Mouse (Mus musculus): ENCODE measurements at regions not wholly inside any gene's neighbourhood (a gene's known extent, or its start where the extent isn't known, plus 50 kb on each side); places are given as distances from the start of the nearest gene placed in this dataset.

GRCm38 (mm10) chr17:51683318-51683717, 149.8 kb downstream of the Satb1 start:
- no peak for ATAC-seq (ENCODE audit: low FRiP score, low read depth)
- no peak overlapping the region for H3K4me2 ChIP-seq
- no peaks in the 10 kb centered on the region for H3K36me3 ChIP-seq
- 95% methylated on average over 4 of the region's 4 CpGs for WGBS
- no peaks in the 10 kb centered on the region for H3K27me3 ChIP-seq
- H3K4me3 ChIP-seq: no peak overlapping the region
- H3K27ac ChIP-seq (replicated peaks): no peak overlapping the region
- no peak overlapping the region for H3K9ac ChIP-seq
- H3K4me1 ChIP-seq (replicated peaks): no peaks in the 10 kb centered on the region
- H3K9me3 ChIP-seq: no peaks in the 10 kb centered on the region

GRCm38 (mm10) chr17:51682368-51682767, 150.7 kb downstream of the Satb1 start:
- H3K9me3 ChIP-seq: no peaks in the 10 kb centered on the region
- no peaks in the 10 kb centered on the region for H3K27me3 ChIP-seq
- H3K27ac ChIP-seq (replicated peaks): no peak overlapping the region
- no peak overlapping the region for H3K4me3 ChIP-seq
- 0 out of 2 replicates have a peak, but pooled peaks have one; percentile 54 for ATAC-seq (ENCODE audit: low FRiP score, low read depth)
- H3K4me2 ChIP-seq: no peak overlapping the region
- WGBS: 63% methylated on average over 3 of the region's 3 CpGs
- H3K36me3 ChIP-seq: no peaks in the 10 kb centered on the region
- H3K9ac ChIP-seq: no peak overlapping the region
- no peaks in the 10 kb centered on the region for H3K4me1 ChIP-seq (replicated peaks)

- no peaks in the 10 kb centered on the region for H3K36me3 ChIP-seq
- H3K9me3 ChIP-seq: no peaks in the 10 kb centered on the region
- H3K9ac ChIP-seq: no peak overlapping the region
- H3K4me2 ChIP-seq: no peak overlapping the region
- no peaks in the 10 kb centered on the region for H3K27me3 ChIP-seq
- no peak overlapping the region for H3K27ac ChIP-seq (replicated peaks)
- no peak overlapping the region for H3K4me3 ChIP-seq
- no peaks in the 10 kb centered on the region for H3K4me1 ChIP-seq (replicated peaks)
- WGBS: 92% methylated on average over 8 of the region's 8 CpGs
- ATAC-seq (ENCODE audit: low FRiP score, low read depth): no peak
Observed at GRCm38 (mm10) chr17:51677451-51677850, 155.6 kb downstream of the Satb1 start.

GRCm38 (mm10) chr17:51658408-51658807, 174.7 kb downstream of the Satb1 start:
- Histone ChIP-seq H3K9me3 (no peaks in the 10 kb centered on the region), H3K9ac (no peak overlapping the region), H3K4me1 (replicated peaks) (no peaks in the 10 kb centered on the region), H3K36me3 (no peaks in the 10 kb centered on the region), H3K27me3 (no peaks in the 10 kb centered on the region), H3K4me2 (no peak overlapping the region), H3K27ac (replicated peaks) (no peak overlapping the region), H3K4me3 (no peak overlapping the region)
- ATAC-seq (ENCODE audit: low FRiP score, low read depth): no peak
- WGBS: 88% methylated on average over 4 of the region's 4 CpGs

GRCm38 (mm10) chr17:51653881-51654280, 179.2 kb downstream of the Satb1 start:
- H3K27me3 ChIP-seq: no peaks in the 10 kb centered on the region

GRCm38 (mm10) chr17:51651880-51652279, 181.2 kb downstream of the Satb1 start:
- WGBS: 91% methylated on average over 2 of the region's 2 CpGs
- no peaks in the 10 kb centered on the region for H3K9me3 ChIP-seq
- no peak overlapping the region for H3K9ac ChIP-seq
- H3K4me1 ChIP-seq (replicated peaks): no peaks in the 10 kb centered on the region
- H3K4me3 ChIP-seq: no peak overlapping the region
- no peak for ATAC-seq (ENCODE audit: low FRiP score, low read depth)
- H3K27ac ChIP-seq (replicated peaks): no peak overlapping the region
- H3K36me3 ChIP-seq: no peaks in the 10 kb centered on the region
- H3K4me2 ChIP-seq: no peak overlapping the region
- no peaks in the 10 kb centered on the region for H3K27me3 ChIP-seq

More at GRCm38 (mm10) chr17:51653881-51654280, 179.2 kb downstream of the Satb1 start:
- Histone ChIP-seq H3K36me3 (no peaks in the 10 kb centered on the region), H3K9ac (no peak overlapping the region), H3K4me1 (replicated peaks) (no peaks in the 10 kb centered on the region), H3K4me2 (no peak overlapping the region), H3K9me3 (no peaks in the 10 kb centered on the region), H3K27ac (replicated peaks) (no peak overlapping the region), H3K4me3 (no peak overlapping the region)
- ATAC-seq (ENCODE audit: low FRiP score, low read depth): no peak
- WGBS: 94% methylated on average over 3 of the region's 3 CpGs

GRCm38 (mm10) chr17:51649213-51649815, 183.8 kb downstream of the Satb1 start:
- Histone ChIP-seq H3K36me3 (no peaks in the 10 kb centered on the region), H3K4me2 (no peak overlapping the region), H3K27me3 (no peaks in the 10 kb centered on the region), H3K9ac (no peak overlapping the region), H3K4me1 (replicated peaks) (no peaks in the 10 kb centered on the region), H3K9me3 (no peaks in the 10 kb centered on the region), H3K4me3 (no peak overlapping the region), H3K27ac (replicated peaks) (no peak overlapping the region)
- ATAC-seq (ENCODE audit: low FRiP score, low read depth): no peak
- 87% methylated on average over 12 of the region's 12 CpGs for WGBS

GRCm38 (mm10) chr17:51646416-51646815, 186.7 kb downstream of the Satb1 start:
- Histone ChIP-seq H3K27ac (replicated peaks) (no peak overlapping the region), H3K4me3 (no peak overlapping the region), H3K9ac (no peak overlapping the region), H3K36me3 (no peaks in the 10 kb centered on the region), H3K27me3 (no peaks in the 10 kb centered on the region), H3K4me1 (replicated peaks) (no peaks in the 10 kb centered on the region), H3K9me3 (no peaks in the 10 kb centered on the region), H3K4me2 (no peak overlapping the region)
- no peak for ATAC-seq (ENCODE audit: low FRiP score, low read depth)
- 85% methylated on average over 2 of the region's 2 CpGs for WGBS

- no peaks in the 10 kb centered on the region for H3K27me3 ChIP-seq
- WGBS: 91% methylated on average over 1 of the region's 1 CpGs
- no peak overlapping the region for H3K4me3 ChIP-seq
- no peak overlapping the region for H3K9ac ChIP-seq
- H3K9me3 ChIP-seq: no peaks in the 10 kb centered on the region
- H3K4me2 ChIP-seq: no peak overlapping the region
- no peaks in the 10 kb centered on the region for H3K4me1 ChIP-seq (replicated peaks)
- no peak for ATAC-seq (ENCODE audit: low FRiP score, low read depth)
- no peaks in the 10 kb centered on the region for H3K36me3 ChIP-seq
- no peak overlapping the region for H3K27ac ChIP-seq (replicated peaks)
Observed at GRCm38 (mm10) chr17:51645866-51646265, 187.2 kb downstream of the Satb1 start.

- Histone ChIP-seq H3K9ac (no peak overlapping the region), H3K27ac (replicated peaks) (no peak overlapping the region), H3K36me3 (no peaks in the 10 kb centered on the region), H3K4me3 (no peak overlapping the region), H3K4me2 (no peak overlapping the region), H3K4me1 (replicated peaks) (no peaks in the 10 kb centered on the region), H3K9me3 (no peaks in the 10 kb centered on the region), H3K27me3 (no peaks in the 10 kb centered on the region)
- 78% methylated on average over 2 of the region's 2 CpGs for whole genome bisulfite sequencing
- ATAC-seq (ENCODE audit: low FRiP score, low read depth): no peak
Observed at GRCm38 (mm10) chr17:51642682-51643081, 190.4 kb downstream of the Satb1 start.

GRCm38 (mm10) chr17:51635913-51636312, 197.2 kb downstream of the Satb1 start:
- H3K4me1 ChIP-seq (replicated peaks): no peaks in the 10 kb centered on the region
- H3K9ac ChIP-seq: no peak overlapping the region
- H3K27ac ChIP-seq (replicated peaks): no peak overlapping the region
- ATAC-seq (ENCODE audit: low FRiP score, low read depth): no peak
- no peaks in the 10 kb centered on the region for H3K27me3 ChIP-seq
- H3K4me2 ChIP-seq: no peak overlapping the region
- H3K9me3 ChIP-seq: no peaks in the 10 kb centered on the region
- WGBS: 99% methylated on average over 4 of the region's 4 CpGs
- no peak overlapping the region for H3K4me3 ChIP-seq
- no peaks in the 10 kb centered on the region for H3K36me3 ChIP-seq

- H3K27ac ChIP-seq (replicated peaks): no peak overlapping the region
- 37% methylated on average over 2 of the region's 2 CpGs for WGBS
- H3K4me2 ChIP-seq: no peak overlapping the region
- ATAC-seq (ENCODE audit: low FRiP score, low read depth): no peak; the same call in 1 of the 2 replicates
- no peak overlapping the region for H3K4me3 ChIP-seq
- no peaks in the 10 kb centered on the region for H3K4me1 ChIP-seq (replicated peaks)
- H3K9me3 ChIP-seq: no peaks in the 10 kb centered on the region
- no peaks in the 10 kb centered on the region for H3K36me3 ChIP-seq
- no peaks in the 10 kb centered on the region for H3K27me3 ChIP-seq
- H3K9ac ChIP-seq: no peak overlapping the region
Observed at GRCm38 (mm10) chr17:51631574-51631973, 201.5 kb downstream of the Satb1 start.

- peak; percentile 83 for ATAC-seq (ENCODE audit: low FRiP score, low read depth)
- H3K4me1 ChIP-seq (replicated peaks): no peaks in the 10 kb centered on the region
- 45% methylated on average over 3 of the region's 3 CpGs for WGBS
- H3K27ac ChIP-seq (replicated peaks): no peak overlapping the region
- H3K4me3 ChIP-seq: no peak overlapping the region
- no peaks in the 10 kb centered on the region for H3K27me3 ChIP-seq
- H3K9ac ChIP-seq: no peak overlapping the region
- no peaks in the 10 kb centered on the region for H3K36me3 ChIP-seq
- H3K4me2 ChIP-seq: no peak overlapping the region
- H3K9me3 ChIP-seq: no peaks in the 10 kb centered on the region
Observed at GRCm38 (mm10) chr17:51620528-51620927, 212.6 kb downstream of the Satb1 start.
